Mouse (Mus musculus) G1E (cell line): ENCODE data around the gene Slc22a4.
"Not testable (repeated sequence)": the region's sequence is repeated elsewhere in the genome, so short reads cannot be mapped to it uniquely, and the experiment has no call there.

Source experiments
- CTCF ChIP-seq: IDR thresholded peaks from 2 replicates; pipeline ENCODE4 v1.5.1; 2012; ENCODE audit warnings: low read depth, low read length, inconsistent platforms, mixed read lengths
- GATA1 ChIP-seq: IDR thresholded peaks from 2 replicates; pipeline ENCODE4 v1.6.1; 2012; ENCODE audit warnings: borderline replicate concordance, low read length, inconsistent platforms, mixed read lengths
- GATA2 ChIP-seq: IDR thresholded peaks from 2 replicates; pipeline ENCODE4 v1.6.1; 2012; ENCODE audit warnings: low read depth, low read length, inconsistent platforms, borderline replicate concordance
- POLR2AphosphoS5 ChIP-seq: IDR thresholded peaks from 2 replicates; pipeline ENCODE4 v1.6.1; 2012; ENCODE audit warnings: low read depth, low read length, inconsistent platforms; ENCODE audit not compliant: insufficient replicate concordance
- TAL1 ChIP-seq: conservative IDR thresholded peaks from 2 replicates; pipeline ENCODE4 v1.6.1; 2012; ENCODE audit warnings: low read depth, low read length, inconsistent platforms, mixed read lengths

DNA sequence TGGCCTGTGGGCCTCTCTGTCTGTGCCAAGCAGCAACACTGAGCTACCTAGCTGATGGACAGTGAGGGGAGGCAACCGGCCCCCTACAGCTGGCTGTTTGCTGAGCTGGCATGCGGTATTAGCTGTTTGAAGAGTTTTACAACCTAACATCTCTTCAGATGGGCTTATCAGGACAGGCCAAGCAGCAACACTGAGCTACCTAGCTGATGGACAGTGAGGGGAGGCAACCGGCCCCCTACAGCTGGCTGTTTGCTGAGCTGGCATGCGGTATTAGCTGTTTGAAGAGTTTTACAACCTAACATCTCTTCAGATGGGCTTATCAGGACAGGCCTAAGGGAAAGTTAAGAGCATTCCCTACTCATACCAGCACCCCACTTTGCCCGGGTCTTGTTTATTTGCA lies 21.5 kb downstream of the Slc22a4 start:
- TF ChIP-seq TAL1 = 0 out of 2 replicates have a peak, but pooled peaks have one; percentile 7
- TF ChIP-seq CTCF, POLR2AphosphoS5, GATA1, GATA2: not testable (repeated sequence)
